Mouse (Mus musculus) splenic B cell, adult 2 months (primary cell): ENCODE measurements around the gene Sae1.
A peak's percentile ranks its signal among the peaks of the same experiment; 100 is the strongest.
"Not testable (repeated sequence)": the region's sequence is repeated elsewhere in the genome, so short reads cannot be mapped to it uniquely, and the experiment has no call there.

Experiments used
- DNase-seq: peaks from one replicate; pipeline ENCODE4 v3.0.0-alpha.2; 2011; ENCODE audit warnings: low read depth, low spot score
- H3K27me3 ChIP-seq: 2 replicates; pipeline ENCODE4 v1.6.1; 2012; ENCODE audit warnings: mild to moderate bottlenecking, low read length, moderate library complexity, mixed read lengths; ENCODE audit not compliant: control insufficient read depth, poor library complexity, insufficient read depth, severe bottlenecking
- H3K36me3 ChIP-seq: 2 replicates; pipeline ENCODE4 v1.6.1; 2012; ENCODE audit warnings: mild to moderate bottlenecking, low read length, moderate library complexity, mixed read lengths; ENCODE audit not compliant: control insufficient read depth, poor library complexity, insufficient read depth, severe bottlenecking

Gene Sae1

DNA sequence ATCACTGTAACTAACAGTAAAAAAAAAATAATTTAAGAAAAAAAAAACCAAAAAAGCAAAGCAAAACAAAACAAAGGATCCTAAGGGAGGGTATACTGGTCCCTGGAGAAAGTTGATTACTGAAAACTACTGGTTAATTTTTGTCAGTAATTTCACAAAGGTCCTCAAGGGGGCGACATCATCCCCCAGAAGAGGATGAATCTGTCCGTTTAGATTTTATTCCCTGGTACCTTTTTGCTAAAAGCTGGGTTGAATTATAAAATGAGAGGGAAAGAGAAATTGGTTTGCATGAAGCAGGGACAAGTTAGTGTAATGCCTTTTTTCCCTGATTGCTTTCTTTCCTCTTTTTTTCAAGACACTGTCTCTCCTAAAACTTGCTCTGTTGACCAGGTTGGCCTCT lies 8.3 kb upstream of the Sae1 start:
- no peaks in the 10 kb centered on the region for H3K27me3 ChIP-seq
- no peaks in the 10 kb centered on the region for H3K36me3 ChIP-seq
- peak; percentile 75 for DNase-seq

DNA sequence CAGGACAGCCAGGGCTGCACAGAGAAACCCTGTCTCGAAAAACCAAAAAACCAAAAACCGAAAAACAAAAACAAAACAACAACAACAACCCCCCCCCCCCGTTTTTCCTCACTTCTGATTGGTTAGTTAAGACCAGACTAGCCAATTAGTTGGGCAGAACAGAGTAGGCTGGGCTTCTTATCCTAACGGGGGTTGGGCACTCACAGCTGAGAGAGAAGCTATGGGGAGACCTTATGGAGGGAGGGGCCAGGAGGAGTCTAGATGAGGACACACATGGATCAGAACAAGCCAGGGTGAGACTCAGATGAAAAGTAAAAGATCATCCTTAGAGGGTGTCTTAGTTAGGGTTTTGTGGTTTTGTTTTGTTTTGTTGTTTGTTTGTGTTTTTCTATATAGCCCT lies 5.3 kb upstream of the Sae1 start:
- no peak for DNase-seq
- H3K27me3 ChIP-seq = no peaks in the 10 kb centered on the region
- no peaks in the 10 kb centered on the region for H3K36me3 ChIP-seq

GRCm38 (mm10) chr7:16389942-16390341 lies 2.3 kb upstream of the Sae1 start:
- not testable (repeated sequence) for DNase-seq, H3K27me3 ChIP-seq, H3K36me3 ChIP-seq

GRCm38 (mm10) chr7:16376505-16376904 lies 11.1 kb downstream of the Sae1 start:
- no peaks in the 10 kb centered on the region for H3K27me3 ChIP-seq
- peak; percentile 84 for DNase-seq

GRCm38 (mm10) chr7:16374989-16375388 lies 12.6 kb downstream of the Sae1 start:
- Histone ChIP-seq H3K27me3 (no peaks in the 10 kb centered on the region), H3K36me3 (peaks cover 18% of the 10 kb centered on the region)
- DNase-seq = no peak

More at GRCm38 (mm10) chr7:16376505-16376904, 11.1 kb downstream of the Sae1 start:
- H3K36me3 ChIP-seq = peaks cover 17% of the 10 kb centered on the region

DNA sequence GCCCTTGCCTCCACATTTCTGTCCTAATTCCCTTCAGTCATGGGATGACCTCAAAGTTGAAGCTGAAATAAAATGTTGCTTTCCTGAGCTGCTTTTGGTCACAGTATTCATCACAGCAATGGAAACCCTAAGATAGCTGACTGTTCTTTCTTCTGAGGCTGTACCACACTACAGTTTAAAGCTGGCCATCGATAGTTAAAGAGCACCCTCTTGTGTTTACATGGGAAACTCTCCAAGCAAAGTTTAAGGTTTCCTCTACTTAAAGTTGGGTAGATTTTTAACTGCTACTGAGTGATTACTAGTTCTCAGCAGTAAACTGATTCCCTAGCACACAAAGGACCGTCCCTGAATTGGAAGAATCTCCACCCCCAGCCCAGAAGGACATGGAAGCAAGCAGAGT lies 13.9 kb downstream of the Sae1 start:
- DNase-seq = peak; percentile 63
- H3K36me3 ChIP-seq = peaks cover 20% of the 10 kb centered on the region
- no peaks in the 10 kb centered on the region for H3K27me3 ChIP-seq

- H3K36me3 ChIP-seq = peaks cover 13% of the 10 kb centered on the region
- no peaks in the 10 kb centered on the region for H3K27me3 ChIP-seq
- DNase-seq = no peak
Observed at GRCm38 (mm10) chr7:16370596-16370995, 17.0 kb downstream of the Sae1 start.

DNA sequence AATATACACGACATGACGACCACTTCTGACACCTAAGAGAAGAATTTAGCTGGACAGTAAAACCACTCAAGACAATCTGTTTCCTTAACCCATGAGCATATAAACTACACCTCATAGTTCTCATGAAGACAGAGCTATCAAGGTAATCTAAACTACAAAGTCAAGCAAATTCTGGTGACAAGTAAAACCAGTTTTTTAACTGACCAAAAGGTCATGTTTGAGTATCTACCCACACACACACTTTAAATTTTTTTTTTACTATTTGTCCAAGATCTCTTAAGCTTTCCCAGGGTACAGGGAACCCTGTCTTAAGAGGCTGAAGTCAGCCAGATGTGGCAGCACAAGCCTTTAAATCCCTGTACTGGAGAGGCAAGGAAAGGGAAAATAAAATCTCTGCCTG lies 18.8 kb downstream of the Sae1 start:
- no peak for DNase-seq
- Histone ChIP-seq H3K27me3 (no peaks in the 10 kb centered on the region), H3K36me3 (peaks cover 13% of the 10 kb centered on the region)

DNA sequence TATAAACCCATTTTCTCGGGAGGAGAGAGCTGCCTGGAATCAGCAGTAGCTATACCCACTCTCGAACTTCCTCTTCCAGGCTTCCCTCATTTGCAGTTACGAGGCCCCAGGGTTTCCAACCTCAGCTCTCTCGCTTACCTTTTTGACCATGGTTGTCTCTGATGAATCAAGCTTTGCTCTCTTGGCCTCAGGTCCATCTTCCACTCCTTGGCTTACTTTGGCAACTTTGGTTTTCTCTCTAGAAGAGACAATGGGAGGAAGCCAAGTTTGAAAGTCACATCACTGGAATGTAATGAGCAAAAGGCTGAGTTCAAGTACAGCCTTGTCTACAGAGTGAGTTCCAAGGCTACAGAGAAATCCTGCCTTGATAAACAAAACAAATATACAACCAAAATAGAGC lies 20.9 kb downstream of the Sae1 start:
- DNase-seq = no peak
- H3K36me3 ChIP-seq = peaks cover 8% of the 10 kb centered on the region
- H3K27me3 ChIP-seq = no peaks in the 10 kb centered on the region

- peaks cover 8% of the 10 kb centered on the region for H3K36me3 ChIP-seq
- DNase-seq = no peak
Observed at GRCm38 (mm10) chr7:16366133-16366646, 21.4 kb downstream of the Sae1 start.

GRCm38 (mm10) chr7:16364901-16365500 lies 22.6 kb downstream of the Sae1 start:
- DNase-seq = no peak
- peaks cover 7% of the 10 kb centered on the region for H3K36me3 ChIP-seq
- H3K27me3 ChIP-seq = no peaks in the 10 kb centered on the region

More at GRCm38 (mm10) chr7:16366133-16366646, 21.4 kb downstream of the Sae1 start:
- H3K27me3 ChIP-seq = no peaks in the 10 kb centered on the region

DNA sequence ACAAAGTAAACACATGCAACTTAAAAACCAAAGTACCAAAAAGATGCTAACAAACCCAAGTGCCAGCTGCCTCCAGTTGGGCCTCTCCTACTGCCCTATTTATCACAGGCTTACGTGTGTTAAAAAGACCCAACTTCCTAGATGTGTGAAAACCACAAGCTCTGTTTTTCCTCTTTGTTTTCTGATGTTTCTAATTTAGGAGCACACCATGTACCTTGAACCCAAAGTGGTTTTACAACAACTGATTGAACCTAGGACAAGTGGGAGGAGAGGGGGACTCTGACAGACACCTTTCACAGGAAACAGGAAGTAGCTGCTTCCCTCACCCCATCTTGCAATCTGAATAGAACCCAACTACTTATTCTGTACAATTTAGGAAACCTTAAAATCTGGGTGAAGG lies 23.3 kb downstream of the Sae1 start:
- Histone ChIP-seq H3K36me3 (peaks cover 5% of the 10 kb centered on the region), H3K27me3 (no peaks in the 10 kb centered on the region)
- DNase-seq = peak; percentile 21

DNA sequence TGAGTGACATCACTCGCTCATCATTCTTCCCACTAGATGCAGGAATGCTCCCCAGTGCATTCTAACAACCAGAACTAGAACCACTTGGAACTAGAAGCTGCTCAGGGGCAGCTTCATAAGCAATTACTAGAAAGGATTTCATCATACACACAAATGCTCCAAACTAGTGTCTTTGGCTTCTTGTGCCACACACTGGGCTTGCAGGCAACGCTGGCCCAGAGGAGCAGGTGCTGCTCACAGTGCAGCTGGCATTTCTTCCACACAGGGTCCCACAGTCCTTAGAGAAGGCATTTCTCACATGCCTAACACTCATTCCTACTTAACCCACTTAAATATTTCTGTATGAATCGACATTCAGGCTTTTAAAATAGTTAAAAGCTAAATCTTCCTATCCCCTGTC lies 30.0 kb downstream of the Sae1 start:
- Histone ChIP-seq H3K27me3 (no peaks in the 10 kb centered on the region), H3K36me3 (peaks cover 5% of the 10 kb centered on the region)
- no peak for DNase-seq

GRCm38 (mm10) chr7:16355854-16356594 lies 31.6 kb downstream of the Sae1 start:
- Histone ChIP-seq H3K36me3 (peaks cover 5% of the 10 kb centered on the region), H3K27me3 (no peaks in the 10 kb centered on the region)
- no peak for DNase-seq

DNA sequence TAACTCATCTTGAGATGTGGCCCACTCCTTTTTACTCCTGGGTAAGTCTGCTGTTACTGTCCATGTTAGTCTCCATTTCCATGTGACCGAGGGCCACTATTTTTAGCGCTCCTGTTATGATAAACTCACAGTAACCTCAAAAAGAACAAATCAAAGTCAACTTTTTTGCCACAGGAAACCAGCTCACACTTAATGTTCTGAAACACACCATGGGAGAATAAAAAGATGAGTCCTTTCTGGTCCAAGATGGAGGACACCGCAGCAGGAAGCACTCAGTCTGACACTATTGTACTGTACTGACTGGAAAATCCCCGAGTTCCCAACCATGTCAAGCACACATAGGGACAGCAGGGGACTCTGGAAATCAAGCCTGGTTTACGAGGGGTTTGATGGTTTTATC lies 37.6 kb downstream of the Sae1 start:
- Histone ChIP-seq H3K36me3 (peaks cover 4% of the 10 kb centered on the region), H3K27me3 (no peaks in the 10 kb centered on the region)
- no peak for DNase-seq
